Mouse (Mus musculus) CH12.LX (cell line): ENCODE measurements around the gene Col9a1.

Experiments
- JUN ChIP-seq: IDR thresholded peaks from 2 replicates; pipeline ENCODE4 v1.6.1; 2011; ENCODE audit warnings: low read depth, mild to moderate bottlenecking, low read length, improper control_type of control experiment, moderate library complexity; ENCODE audit not compliant: insufficient read depth
- KAT2A ChIP-seq: IDR thresholded peaks from 2 replicates; pipeline ENCODE4 v1.6.1; 2012; ENCODE audit warnings: low read length, improper control_type of control experiment, inconsistent platforms; ENCODE audit not compliant: insufficient replicate concordance
- MAZ ChIP-seq: IDR thresholded peaks from 2 replicates; pipeline ENCODE4 v1.6.1; 2012; ENCODE audit warnings: low read depth, mild to moderate bottlenecking, inconsistent platforms, low read length, improper control_type of control experiment, moderate library complexity
- NRF1 ChIP-seq: IDR thresholded peaks from 2 replicates; pipeline ENCODE4 v1.6.1; 2014; ENCODE audit warnings: low read depth, mild to moderate bottlenecking, inconsistent platforms, low read length, improper control_type of control experiment, moderate library complexity

GRCm38 (mm10) chr1:24169410-24169809 is 8.0 kb upstream of the Col9a1 start:
- TF ChIP-seq NRF1 (no peak), KAT2A (no peak), JUN (no peak), MAZ (no peak)
